Mouse (Mus musculus) A20 (cell line): ENCODE measurements around the gene Dpp6.

Experiments used
- DNase-seq: peaks from one replicate; pipeline ENCODE4 v3.0.0-alpha.2; 2011; ENCODE audit warnings: low read depth, low spot score

Gene Dpp6

GRCm38 (mm10) chr5:26816975-26817941 lies at the start of gene Dpp6:
Gene Dpp6, plus strand, starts transcription at chr5:26817203.
- no peak for DNase-seq

- DNase-seq, result no peak
These were observed 33.0 kb upstream of the Dpp6 start for GRCm38 (mm10) chr5:26783955-26784354.

- no peak for DNase-seq
These were observed 21.5 kb upstream of the Dpp6 start for GRCm38 (mm10) chr5:26795524-26795923.

GRCm38 (mm10) chr5:26835972-26836371 lies 19.0 kb downstream of the Dpp6 start:
- no peak for DNase-seq

GRCm38 (mm10) chr5:26841151-26841550 lies 24.1 kb downstream of the Dpp6 start:
- no peak for DNase-seq

- no peak for DNase-seq
These were observed 37.7 kb downstream of the Dpp6 start for GRCm38 (mm10) chr5:26854746-26855145.

GRCm38 (mm10) chr5:26875449-26875848 lies 58.4 kb downstream of the Dpp6 start:
- DNase-seq, result no peak

- DNase-seq, result no peak
These were observed 70.5 kb downstream of the Dpp6 start for GRCm38 (mm10) chr5:26887496-26887895.

- DNase-seq, result no peak
These were observed 71.1 kb downstream of the Dpp6 start for GRCm38 (mm10) chr5:26888080-26888479.

GRCm38 (mm10) chr5:26894346-26894745 lies 77.3 kb downstream of the Dpp6 start:
- no peak for DNase-seq

- no peak for DNase-seq
These were observed 86.8 kb downstream of the Dpp6 start for GRCm38 (mm10) chr5:26903786-26904185.

- DNase-seq, result no peak
These were observed 87.5 kb downstream of the Dpp6 start for GRCm38 (mm10) chr5:26904324-26905041.

GRCm38 (mm10) chr5:26907151-26907550 lies 90.1 kb downstream of the Dpp6 start:
- DNase-seq, result no peak

GRCm38 (mm10) chr5:26908612-26909011 lies 91.6 kb downstream of the Dpp6 start:
- no peak for DNase-seq

GRCm38 (mm10) chr5:26910353-26910752 lies 93.3 kb downstream of the Dpp6 start:
- no peak for DNase-seq

- no peak for DNase-seq
These were observed 95.0 kb downstream of the Dpp6 start for GRCm38 (mm10) chr5:26911965-26912364.

GRCm38 (mm10) chr5:26918763-26919162 lies 101.8 kb downstream of the Dpp6 start:
- no peak for DNase-seq

- DNase-seq, result no peak
These were observed 107.5 kb downstream of the Dpp6 start for GRCm38 (mm10) chr5:26924552-26924951.

- DNase-seq, result no peak
These were observed 115.6 kb downstream of the Dpp6 start for GRCm38 (mm10) chr5:26932413-26933122.

GRCm38 (mm10) chr5:26934911-26935310 lies 117.9 kb downstream of the Dpp6 start:
- no peak for DNase-seq

- DNase-seq, result no peak
These were observed 124.5 kb downstream of the Dpp6 start for GRCm38 (mm10) chr5:26941471-26941870.
